Mouse (Mus musculus): ENCODE data around the gene Ift74. TPM values are rescaled to one million over a fixed set of nuclear protein-coding genes. Genes with fewer than 3 reads are reported as not detected.
"Not testable (repeated sequence)": the region's sequence is repeated elsewhere in the genome, so short reads cannot be mapped to it uniquely, and the experiment has no call there.

Ift74 gene
- polyA plus RNA-seq, 1 experiment from 2014 or later = 20.4 TPM

DNA sequence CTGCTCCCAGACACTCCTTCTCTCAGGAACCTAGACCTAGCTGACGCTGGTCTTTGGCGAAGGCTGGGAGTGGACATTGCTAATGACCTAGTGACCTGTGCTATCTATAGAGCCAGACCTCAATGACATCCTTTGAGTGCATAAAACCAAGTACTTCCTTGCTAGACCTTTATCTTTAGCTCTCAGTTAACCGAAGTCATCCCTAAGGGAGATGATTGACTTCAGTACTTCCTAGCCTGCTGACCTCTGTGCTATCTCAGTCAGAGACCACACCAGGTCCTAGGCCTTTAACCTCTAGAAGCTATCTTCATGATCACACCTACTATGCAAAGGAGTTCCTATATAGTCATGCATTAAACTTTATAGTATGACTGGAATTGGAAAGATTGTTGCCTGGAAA, 4.0 kb upstream of the Ift74 start:
- Histone ChIP-seq H3K9me3 (ENCODE audit: control insufficient read depth, low read length) (no peaks in the 10 kb centered on the region), H3K4me2 (ENCODE audit: low read length) (no peak overlapping the region), H3K4me3 (ENCODE audit: low read length) (no peak overlapping the region), H3K36me3 (ENCODE audit: control insufficient read depth, insufficient read depth, low read length) (no peaks in the 10 kb centered on the region), H3K9ac (ENCODE audit: low read depth, low read length) (no peak overlapping the region), H3K4me1 (ENCODE audit: control insufficient read depth, insufficient read depth, low read depth, low read length) (peaks cover 2% of the 10 kb centered on the region), H3K27me3 (replicated peaks; ENCODE audit: control insufficient read depth, insufficient read depth, low read length) (no peaks in the 10 kb centered on the region), H3K27ac (ENCODE audit: low read depth, low read length) (no peak overlapping the region)
- no peak for ATAC-seq
- 74% methylated on average over 3 of the region's 3 CpGs for WGBS

DNA sequence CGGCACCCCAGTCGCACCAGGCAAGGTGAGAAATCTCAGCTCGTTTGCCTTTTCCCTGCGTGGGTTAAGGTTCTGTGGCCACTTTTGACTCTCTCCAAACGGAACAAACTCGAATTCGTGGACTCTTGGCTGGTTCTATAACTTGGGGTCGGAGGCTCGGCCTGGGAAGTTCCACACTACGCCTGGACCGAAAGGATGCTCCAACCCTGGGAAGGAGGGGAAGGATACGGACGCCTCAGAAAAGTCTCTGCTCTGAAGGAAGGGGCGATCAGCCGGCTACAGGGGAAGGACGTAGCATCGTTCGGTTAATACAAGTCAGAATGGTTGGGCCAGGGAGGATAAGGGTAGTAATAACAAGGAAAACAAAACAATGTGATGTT, 326 bp downstream of the Ift74 start:
- WGBS = under 1% methylated on average over 18 of the region's 18 CpGs
- Histone ChIP-seq H3K4me3 (ENCODE audit: low read length) (peak overlapping the region; percentile 75), H3K36me3 (ENCODE audit: control insufficient read depth, insufficient read depth, low read length) (no peaks in the 10 kb centered on the region), H3K27me3 (replicated peaks; ENCODE audit: control insufficient read depth, insufficient read depth, low read length) (no peaks in the 10 kb centered on the region), H3K9me3 (ENCODE audit: control insufficient read depth, low read length) (no peaks in the 10 kb centered on the region), H3K4me1 (ENCODE audit: control insufficient read depth, insufficient read depth, low read depth, low read length) (peaks cover 6% of the 10 kb centered on the region), H3K9ac (ENCODE audit: low read depth, low read length) (peak overlapping the region; percentile 78), H3K27ac (ENCODE audit: low read depth, low read length) (peak overlapping the region; percentile 77), H3K4me2 (ENCODE audit: low read length) (peak overlapping the region; percentile 60)
- ATAC-seq = peak; percentile 88

DNA sequence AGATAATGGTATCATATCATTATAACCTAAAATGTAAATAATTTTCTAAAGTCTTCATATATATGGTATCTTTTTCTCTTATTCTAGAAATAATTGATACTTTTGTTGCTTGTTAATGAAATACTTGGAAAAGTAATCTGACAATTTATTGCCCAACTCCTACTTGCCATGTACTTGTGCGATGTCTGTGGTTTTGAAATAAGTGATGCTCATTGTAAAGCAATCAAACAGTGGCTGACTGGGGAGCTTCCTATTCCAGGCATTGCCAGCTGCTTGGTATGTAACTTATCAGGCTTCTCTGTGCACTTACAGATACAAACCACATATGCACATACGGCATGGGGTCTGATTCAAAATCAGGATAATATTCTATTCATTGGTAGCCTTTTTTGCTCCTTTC, 5.8 kb downstream of the Ift74 start:
- Histone ChIP-seq H3K27ac (ENCODE audit: low read depth, low read length) (no peak overlapping the region), H3K4me2 (ENCODE audit: low read length) (no peak overlapping the region), H3K9me3 (ENCODE audit: control insufficient read depth, low read length) (no peaks in the 10 kb centered on the region), H3K27me3 (replicated peaks; ENCODE audit: control insufficient read depth, insufficient read depth, low read length) (no peaks in the 10 kb centered on the region), H3K36me3 (ENCODE audit: control insufficient read depth, insufficient read depth, low read length) (no peaks in the 10 kb centered on the region), H3K4me1 (ENCODE audit: control insufficient read depth, insufficient read depth, low read depth, low read length) (peaks cover 6% of the 10 kb centered on the region), H3K4me3 (ENCODE audit: low read length) (no peak overlapping the region), H3K9ac (ENCODE audit: low read depth, low read length) (no peak overlapping the region)
- WGBS = 90% methylated on average over 2 of the region's 2 CpGs
- ATAC-seq = no peak

DNA sequence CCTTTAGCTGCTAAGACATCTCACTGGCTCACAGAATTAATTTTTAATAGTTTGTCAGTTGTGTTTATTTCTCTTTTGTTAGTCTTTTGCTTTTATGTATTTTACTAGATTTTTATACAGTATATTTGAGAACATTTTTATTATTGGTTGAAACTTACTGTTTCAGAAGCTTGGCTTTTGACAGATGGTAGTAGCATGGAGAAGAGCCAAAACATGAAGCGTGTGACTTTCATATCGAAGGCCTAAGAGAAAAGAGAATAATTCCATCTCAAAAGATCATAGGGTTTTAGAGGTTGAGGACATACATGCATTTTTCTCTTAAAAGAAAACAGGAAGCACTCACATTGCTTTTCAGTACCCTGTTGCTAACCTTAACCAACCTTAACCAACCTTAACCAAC, 28.9 kb downstream of the Ift74 start:
- Histone ChIP-seq H3K9ac (ENCODE audit: low read depth, low read length) (no peak overlapping the region), H3K36me3 (ENCODE audit: control insufficient read depth, insufficient read depth, low read length) (no peaks in the 10 kb centered on the region), H3K4me1 (ENCODE audit: control insufficient read depth, insufficient read depth, low read depth, low read length) (no peaks in the 10 kb centered on the region), H3K27me3 (replicated peaks; ENCODE audit: control insufficient read depth, insufficient read depth, low read length) (no peaks in the 10 kb centered on the region), H3K9me3 (ENCODE audit: control insufficient read depth, low read length) (no peaks in the 10 kb centered on the region), H3K27ac (ENCODE audit: low read depth, low read length) (no peak overlapping the region), H3K4me3 (ENCODE audit: low read length) (no peak overlapping the region), H3K4me2 (ENCODE audit: low read length) (no peak overlapping the region)
- ATAC-seq = no peak
- 95% methylated on average over 2 of the region's 2 CpGs for WGBS

DNA sequence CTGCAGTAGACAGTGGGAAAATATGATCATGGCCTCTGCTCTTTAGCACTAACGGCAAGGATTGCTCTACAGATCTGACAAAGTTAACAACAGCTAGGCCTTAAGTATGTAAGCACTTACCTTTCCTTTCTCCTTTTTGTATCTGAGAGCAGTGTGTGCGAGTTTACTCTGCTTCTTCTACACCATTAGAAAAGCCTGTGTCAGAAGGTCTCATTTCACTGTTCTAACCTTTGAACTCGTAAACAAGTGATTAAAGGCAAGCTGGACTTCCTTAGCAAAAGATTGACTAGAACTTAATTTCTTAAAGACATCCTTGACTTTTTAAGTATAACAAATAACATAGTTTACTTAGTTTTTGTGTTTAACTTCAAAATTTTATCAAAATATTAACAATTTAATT, 35.6 kb downstream of the Ift74 start, which contains the start of gene Lrrc19:
Gene Lrrc19, minus strand, starts transcription at position 225 of the 400 bp plus-strand sequence.
- no peaks in the 10 kb centered on the region for H3K4me1 ChIP-seq (ENCODE audit: control insufficient read depth, insufficient read depth, low read depth, low read length)
- no peak for ATAC-seq
- H3K4me3 ChIP-seq (ENCODE audit: low read length) = no peak within 1 kb of the TSS
- H3K9ac ChIP-seq (ENCODE audit: low read depth, low read length) = no peak within 1 kb of the TSS
- H3K27me3 ChIP-seq (replicated peaks; ENCODE audit: control insufficient read depth, insufficient read depth, low read length) = no peaks in the 10 kb centered on the region
- no peak within 1 kb of the TSS for H3K27ac ChIP-seq (ENCODE audit: low read depth, low read length)
- 93% methylated on average over 3 of the region's 3 CpGs for WGBS
- H3K36me3 ChIP-seq (ENCODE audit: control insufficient read depth, insufficient read depth, low read length) = peaks cover 2% of the 10 kb centered on the region
- no peaks in the 10 kb centered on the region for H3K9me3 ChIP-seq (ENCODE audit: control insufficient read depth, low read length)
- H3K4me2 ChIP-seq (ENCODE audit: low read length) = no peak within 1 kb of the TSS

DNA sequence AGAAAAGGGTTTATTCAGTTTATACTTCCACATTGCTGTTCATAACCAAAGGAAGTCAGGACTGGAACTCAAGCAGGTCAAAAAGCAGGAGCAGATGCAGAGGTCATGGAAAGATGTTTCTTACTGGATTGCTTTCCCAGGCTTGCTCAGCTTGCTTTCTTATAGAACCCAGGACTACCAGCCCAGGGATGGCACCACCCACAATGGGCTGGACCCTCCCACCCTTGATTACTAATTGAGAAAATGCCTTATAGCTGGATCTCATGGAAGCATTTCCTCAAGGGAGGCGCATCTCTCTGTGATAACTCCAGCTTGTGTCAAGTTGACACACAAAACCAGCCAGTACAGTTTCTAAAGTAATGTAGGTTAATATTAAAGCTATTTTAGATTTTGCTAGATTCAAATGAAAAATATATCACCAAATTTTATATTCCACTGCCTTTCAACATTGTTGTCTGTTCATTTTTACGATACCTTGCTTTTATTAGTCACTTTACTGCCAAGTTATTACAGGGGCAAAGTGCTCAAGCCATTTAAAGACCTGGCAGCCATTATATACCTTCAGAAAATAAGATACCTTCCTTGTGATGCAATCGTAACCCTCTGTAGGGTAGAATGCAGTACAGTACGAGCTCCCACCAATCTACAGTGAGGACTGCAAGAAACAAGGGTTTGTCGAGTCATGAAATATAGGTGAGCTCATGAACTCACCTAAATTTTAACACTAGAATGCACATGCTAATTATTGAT, 36.3 kb downstream of the Ift74 start:
- not testable (repeated sequence) for H3K27ac ChIP-seq (ENCODE audit: low read depth, low read length); H3K4me1 ChIP-seq (ENCODE audit: control insufficient read depth, insufficient read depth, low read depth, low read length); H3K4me3 ChIP-seq (ENCODE audit: low read length); H3K9me3 ChIP-seq (ENCODE audit: control insufficient read depth, low read length); H3K36me3 ChIP-seq (ENCODE audit: control insufficient read depth, insufficient read depth, low read length); H3K4me2 ChIP-seq (ENCODE audit: low read length); H3K9ac ChIP-seq (ENCODE audit: low read depth, low read length); H3K27me3 ChIP-seq (replicated peaks; ENCODE audit: control insufficient read depth, insufficient read depth, low read length); ATAC-seq
- 96% methylated on average over 5 of the region's 5 CpGs for WGBS

DNA sequence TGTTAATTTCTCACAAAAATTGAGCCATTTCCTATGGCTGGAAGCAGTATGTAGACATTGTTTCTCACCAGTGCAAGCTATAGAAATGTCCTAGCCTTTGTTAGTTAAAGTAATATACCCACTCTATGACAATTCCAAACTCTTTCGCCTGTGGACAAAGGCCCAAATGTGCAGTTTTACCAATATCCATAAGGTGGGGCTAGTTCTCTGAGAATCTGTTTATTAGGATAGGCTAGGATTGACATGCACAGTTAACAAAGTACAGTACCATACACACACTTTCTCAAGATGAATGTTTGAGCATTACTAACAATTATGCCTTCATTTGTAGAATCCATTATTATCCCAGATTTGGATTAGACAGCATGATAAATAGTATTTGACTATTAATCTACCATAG, 55.4 kb downstream of the Ift74 start:
- H3K27ac ChIP-seq (ENCODE audit: low read depth, low read length) = no peak overlapping the region
- no peak overlapping the region for H3K4me3 ChIP-seq (ENCODE audit: low read length)
- H3K36me3 ChIP-seq (ENCODE audit: control insufficient read depth, insufficient read depth, low read length) = no peaks in the 10 kb centered on the region
- no peaks in the 10 kb centered on the region for H3K4me1 ChIP-seq (ENCODE audit: control insufficient read depth, insufficient read depth, low read depth, low read length)
- 46% methylated on average over 1 of the region's 1 CpGs for WGBS
- H3K9me3 ChIP-seq (ENCODE audit: control insufficient read depth, low read length) = no peaks in the 10 kb centered on the region
- no peak overlapping the region for H3K4me2 ChIP-seq (ENCODE audit: low read length)
- ATAC-seq = peak; percentile 80
- H3K27me3 ChIP-seq (replicated peaks; ENCODE audit: control insufficient read depth, insufficient read depth, low read length) = no peaks in the 10 kb centered on the region
- no peak overlapping the region for H3K9ac ChIP-seq (ENCODE audit: low read depth, low read length)

DNA sequence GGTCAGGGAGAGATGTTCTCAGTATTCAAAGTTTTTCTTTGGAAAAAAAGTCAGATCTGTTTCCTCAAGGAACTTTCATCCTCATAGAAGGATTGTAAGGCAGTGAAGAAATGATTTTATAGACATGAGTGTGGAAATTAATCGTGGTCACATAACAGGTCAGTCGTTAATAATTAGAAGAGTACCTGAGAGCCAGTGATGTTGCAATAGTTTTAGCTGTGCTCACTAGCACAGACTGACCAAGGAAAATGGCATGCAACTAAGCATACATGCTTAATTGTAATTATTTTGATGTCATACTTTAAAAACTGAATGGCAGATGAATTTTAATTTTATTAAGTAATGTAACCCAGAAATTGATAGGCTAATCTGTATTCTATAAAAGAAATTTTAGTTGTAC, 66.4 kb downstream of the Ift74 start:
- no peak overlapping the region for H3K4me3 ChIP-seq (ENCODE audit: low read length)
- no peaks in the 10 kb centered on the region for H3K27me3 ChIP-seq (replicated peaks; ENCODE audit: control insufficient read depth, insufficient read depth, low read length)
- H3K27ac ChIP-seq (ENCODE audit: low read depth, low read length) = no peak overlapping the region
- no peaks in the 10 kb centered on the region for H3K4me1 ChIP-seq (ENCODE audit: control insufficient read depth, insufficient read depth, low read depth, low read length)
- H3K9me3 ChIP-seq (ENCODE audit: control insufficient read depth, low read length) = no peaks in the 10 kb centered on the region
- ATAC-seq = no peak
- 95% methylated on average over 2 of the region's 2 CpGs for WGBS
- no peak overlapping the region for H3K9ac ChIP-seq (ENCODE audit: low read depth, low read length)
- H3K36me3 ChIP-seq (ENCODE audit: control insufficient read depth, insufficient read depth, low read length) = peaks cover 3% of the 10 kb centered on the region
- no peak overlapping the region for H3K4me2 ChIP-seq (ENCODE audit: low read length)

DNA sequence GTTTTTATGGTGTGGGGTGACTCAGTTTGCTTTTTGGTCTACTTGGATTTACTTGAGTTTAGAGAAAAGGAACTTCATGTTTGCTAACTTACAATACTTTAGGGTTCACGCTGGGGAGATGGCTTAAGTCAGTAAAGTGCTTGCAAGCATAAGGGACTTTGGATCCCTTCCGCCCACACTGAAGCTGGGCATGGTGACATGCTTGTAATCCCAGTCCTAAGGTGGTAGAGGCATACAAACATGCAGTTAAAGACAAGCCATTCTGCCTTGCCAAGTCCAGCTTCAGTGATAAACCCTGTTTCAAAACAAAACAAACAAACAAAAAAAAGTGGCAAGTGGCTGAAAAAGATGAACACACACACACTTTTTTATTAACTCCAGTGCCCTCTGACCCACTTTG, 66.9 kb downstream of the Ift74 start:
- no peak overlapping the region for H3K9ac ChIP-seq (ENCODE audit: low read depth, low read length)
- H3K4me2 ChIP-seq (ENCODE audit: low read length) = no peak overlapping the region
- 91% methylated on average over 2 of the region's 2 CpGs for WGBS
- no peak for ATAC-seq
- H3K27me3 ChIP-seq (replicated peaks; ENCODE audit: control insufficient read depth, insufficient read depth, low read length) = no peaks in the 10 kb centered on the region
- no peak overlapping the region for H3K27ac ChIP-seq (ENCODE audit: low read depth, low read length)
- no peaks in the 10 kb centered on the region for H3K4me1 ChIP-seq (ENCODE audit: control insufficient read depth, insufficient read depth, low read depth, low read length)
- no peak overlapping the region for H3K4me3 ChIP-seq (ENCODE audit: low read length)
- H3K9me3 ChIP-seq (ENCODE audit: control insufficient read depth, low read length) = no peaks in the 10 kb centered on the region
- peaks cover 3% of the 10 kb centered on the region for H3K36me3 ChIP-seq (ENCODE audit: control insufficient read depth, insufficient read depth, low read length)

All from hindbrain, embryonic 16.5 days (tissue).